ENCODE assay signal across 9 mouse cellular contexts in the genomic region with DNA sequence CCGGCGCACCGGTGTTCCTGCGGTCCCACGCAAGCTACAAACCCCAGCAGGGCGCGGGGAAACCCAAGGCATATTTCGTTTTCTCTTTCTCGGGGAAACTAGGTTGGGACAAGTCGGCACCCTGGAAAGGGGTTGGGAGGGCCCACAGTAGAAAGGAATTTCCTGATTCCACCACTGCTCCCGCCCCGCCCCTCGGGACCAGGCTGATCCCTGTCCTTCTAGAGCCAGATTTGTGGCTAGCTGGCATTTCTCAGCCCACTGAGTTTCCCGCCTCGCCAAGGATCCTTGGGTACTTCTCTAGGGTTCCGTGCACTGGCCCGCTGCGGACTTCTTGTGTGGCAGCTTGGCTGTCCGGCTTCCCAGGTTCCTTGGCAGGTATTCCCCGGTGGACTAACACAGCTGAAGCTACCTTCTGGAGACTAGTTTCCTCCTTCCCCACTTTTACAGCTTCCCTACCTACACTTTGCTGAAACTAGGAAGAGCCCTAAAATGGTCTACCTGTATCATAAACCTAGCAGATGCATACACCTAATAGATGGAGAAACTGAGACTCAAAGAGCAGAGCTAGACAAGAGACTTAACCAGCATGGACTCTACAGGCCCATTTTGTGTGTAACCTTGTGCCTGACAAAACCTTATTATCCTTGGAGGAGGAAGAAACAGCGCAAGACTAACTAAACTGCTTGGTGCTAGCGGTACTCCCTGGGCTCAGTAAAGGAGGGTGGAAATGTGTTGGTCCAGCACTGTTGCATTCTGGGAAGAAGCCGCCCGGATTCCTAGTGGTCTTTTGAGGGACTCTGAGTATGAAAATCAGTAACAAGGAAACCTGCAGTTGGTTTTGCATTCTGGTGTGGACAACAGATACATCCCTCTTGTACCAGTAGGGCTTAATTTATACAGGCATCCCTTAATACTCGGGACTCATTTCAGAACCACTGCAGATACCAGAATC. TPM values are rescaled to one million over a fixed set of nuclear protein-coding genes. Genes with fewer than 3 reads are reported as not detected.
DNase-seq lines count a peak whose midpoint lies in the region; ATAC-seq and TF ChIP-seq lines count a peak whose summit lies in the region.
"Had no signal": no experiment of that assay in that cellular context is flagged by ENCODE, and none has a peak within 500 bp of the region (broad histone marks: within the 10 kb centered on the region; RNA-seq: fewer than 3 reads in every experiment).

No protein-coding gene starts in this region.

- peak; percentile 17; the same call in 1 of the 2 replicates for ATAC-seq in heart, postnatal 0 days (ENCODE audit: insufficient read depth, low read depth)
- no peak for ATAC-seq in inflammation-experienced regulatory T-cells, adult 6 months

- no peaks in the 10 kb centered on the region for H3K9me3 ChIP-seq in heart, postnatal 0 days (replicated peaks; ENCODE audit: control insufficient read depth, low read length)
- H3K9me3 ChIP-seq: G1E had no signal

- TF ChIP-seq CTCF in heart, postnatal 0 days (IDR thresholded peaks at IDR 0.05; ENCODE audit: low read depth), result no peak

- TF ChIP-seq POLR2A in myocyte (IDR thresholded peaks at IDR 0.05; ENCODE audit: insufficient read length, low read depth), result no peak

- peak overlapping the region; percentile 84 for H3K4me3 ChIP-seq in heart, postnatal 0 days (ENCODE audit: low read depth, low read length)
- peak overlapping the region; percentile 100 for H3K4me3 ChIP-seq in myocyte

- peak overlapping the region; percentile 95 for H3K4me2 ChIP-seq in heart, postnatal 0 days (ENCODE audit: low read depth, low read length)
- peak overlapping the region; percentile 87 for H3K4me2 ChIP-seq in myocyte (ENCODE audit: low read depth)

- no peaks in the 10 kb centered on the region for H3K27me3 ChIP-seq in heart, postnatal 0 days (ENCODE audit: control insufficient read depth, insufficient read depth, low read length)
- H3K27me3 ChIP-seq in myocyte (ENCODE audit: control insufficient read depth, insufficient read depth, insufficient read length), result no peaks in the 10 kb centered on the region

- peak overlapping the region; percentile 95 for H3K27ac ChIP-seq in heart, postnatal 0 days (ENCODE audit: low read depth)

- H3K9ac ChIP-seq in heart, postnatal 0 days (replicated peaks; ENCODE audit: low read depth, low read length), result peak overlapping the region; percentile 79

- H3K79me2 ChIP-seq in myocyte (ENCODE audit: control insufficient read depth, insufficient read depth), result peaks cover 38% of the 10 kb centered on the region

- H3ac ChIP-seq in myocyte (ENCODE audit: control insufficient read depth, insufficient read length), result peak overlapping the region; percentile 55

- DNase-seq in gastrocnemius, postnatal 10 days, result peak; percentile 34
- no peak for DNase-seq in gastrocnemius, adult 8-10 months (ENCODE audit: low spot score in 2 of 2)
- DNase-seq in R1 (ENCODE audit: low read depth, low spot score), result peak; percentile 89
- no peak for DNase-seq in heart, postnatal 0 days (ENCODE audit: low spot score)
- peak; percentile 27 for DNase-seq in liver
- DNase-seq in thymus, postnatal 0 days (ENCODE audit: low spot score), result no peak

- 14% methylated on average over 25 of the region's 25 CpGs for WGBS in heart, postnatal 0 days

- TF ChIP-seq EP300 in heart, postnatal 0 days (IDR thresholded peaks at IDR 0.05; ENCODE audit: low read depth), result no peak

- H3K4me1 ChIP-seq in heart, postnatal 0 days (ENCODE audit: control insufficient read depth, insufficient read depth), result peaks cover 5% of the 10 kb centered on the region; the same call in 1 of the 2 replicates

- no peaks in the 10 kb centered on the region for H3K36me3 ChIP-seq in heart, postnatal 0 days (replicated peaks; ENCODE audit: control insufficient read depth, insufficient read depth, low read length)
- no peaks in the 10 kb centered on the region for H3K36me3 ChIP-seq in myocyte (ENCODE audit: control insufficient read depth, insufficient read depth)
- H3K36me3 ChIP-seq: G1E had no signal

TF ChIP-seq in myocyte, 11 proteins besides CTCF, POLR2A, EP300 and RAD21:
- TF ChIP-seq CEBPB (IDR thresholded peaks at IDR 0.05; ENCODE audit: insufficient read depth, poor library complexity, severe bottlenecking) (no peak), SRF (IDR thresholded peaks at IDR 0.05; ENCODE audit: control insufficient read depth, insufficient read length, low read depth) (no peak), TCF3 (IDR thresholded peaks at IDR 0.05; ENCODE audit: insufficient read length, low read depth) (no peak), MYOD1 (IDR thresholded peaks at IDR 0.05; ENCODE audit: control insufficient read depth in 1 of 3, insufficient read length in 2 of 3, low read depth in 2 of 3) (no peak), MAX (IDR thresholded peaks at IDR 0.05; ENCODE audit: low read depth) (no peak), MYOG (IDR thresholded peaks at IDR 0.05; ENCODE audit: control insufficient read depth in 1 of 3, insufficient read depth in 1 of 3, insufficient read length in 2 of 3, low read depth in 2 of 3) (no peak), REST (IDR thresholded peaks at IDR 0.05; ENCODE audit: insufficient read depth, insufficient read length) (no peak), TCF12 (IDR thresholded peaks at IDR 0.05; ENCODE audit: insufficient read depth, poor library complexity, severe bottlenecking) (no peak), USF1 (IDR thresholded peaks at IDR 0.05; ENCODE audit: low read depth) (no peak), E2F4 (IDR thresholded peaks at IDR 0.05; ENCODE audit: insufficient read depth) (no peak)
TF ChIP-seq in myocyte: peak in this region for 0.

RNA-seq across cellular contexts. Expression of a gene that starts 0.8 kb away (rescaled TPM):
- 10 to 100 TPM; 30.0 to 38.8 TPM for total RNA-seq in gastrocnemius, postnatal 10 days (2021)
- total RNA-seq in gastrocnemius, adult 8-10 months (2022), result 1 to 10 TPM; 6.1 to 9.6 (median 7.4) TPM
- total RNA-seq in heart, postnatal 0 days (2014; rRNA removed; ENCODE audit: low replicate concordance), result 53.0 and 85.3 TPM in 2 replicates
- polyA plus RNA-seq in heart, postnatal 0 days (2015; fragmentation: Nextera tagmentation; extraction: Ambion mirVana), result 13.8 and 15.7 TPM in 2 replicates
- 166 TPM for polyA plus RNA-seq in myocyte (2012; fragmentation: generic; extraction: Trizol)
- 36.9 and 41.0 TPM in 2 replicates for polyA plus RNA-seq in thymus, postnatal 0 days (2015; fragmentation: Nextera tagmentation; extraction: Ambion mirVana)
- polyA plus RNA-seq in inflammation-experienced regulatory T-cells, adult 6 months (2017; shearing (Covaris generic)), result 10 to 100 TPM in 2 of 3 experiments, 1 to 10 TPM in 1; 9.2 to 43.5 (median 30.1) TPM

Comparison
In these comparisons a context has a peak if more than half of its experiments do, and no peak if none do; other contexts are left out.
1. DNase-seq: peak in gastrocnemius, postnatal 10 days (single experiment), R1 (single experiment) and liver (single experiment); none in gastrocnemius, adult 8-10 months (0 of 2), heart, postnatal 0 days (single experiment) and thymus, postnatal 0 days (single experiment).